Mouse (Mus musculus): ENCODE data around the gene 1700067P10Rik.

The 1700067P10Rik gene

GRCm38 (mm10) chr17:48096321-48096720 is 7.2 kb downstream of the 1700067P10Rik start:
- DNase-seq (ENCODE audit: low spot score), result no peak

- peak; percentile 26 for DNase-seq (ENCODE audit: low spot score)
These were observed 8.1 kb downstream of the 1700067P10Rik start for GRCm38 (mm10) chr17:48097011-48097742.

- no peak for DNase-seq (ENCODE audit: low spot score)
These were observed 8.8 kb downstream of the 1700067P10Rik start for GRCm38 (mm10) chr17:48097743-48098527.

- DNase-seq (ENCODE audit: low spot score), result no peak
These were observed 9.4 kb downstream of the 1700067P10Rik start for GRCm38 (mm10) chr17:48098528-48098890.

DNA sequence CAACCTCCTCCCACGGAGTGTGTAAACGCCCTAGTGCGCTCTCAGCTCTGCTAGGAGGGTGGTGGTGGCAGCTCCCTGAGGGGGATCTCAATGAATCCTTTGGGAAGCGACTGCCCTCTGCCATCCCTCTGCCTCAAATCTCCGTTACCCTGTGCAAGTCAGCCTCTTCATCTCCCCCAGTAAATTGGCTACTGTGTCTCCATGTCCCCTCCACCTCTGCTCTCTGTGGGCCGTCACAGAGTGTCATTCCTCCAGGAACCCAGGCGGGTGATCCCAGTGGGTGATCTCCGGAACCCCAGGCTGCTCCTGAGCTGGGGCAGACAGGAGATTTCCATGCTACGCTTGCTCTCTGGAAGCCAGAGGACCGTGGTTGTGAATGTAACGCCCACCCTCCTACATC is 10.2 kb downstream of the 1700067P10Rik start:
- DNase-seq (ENCODE audit: low spot score), result no peak

DNA sequence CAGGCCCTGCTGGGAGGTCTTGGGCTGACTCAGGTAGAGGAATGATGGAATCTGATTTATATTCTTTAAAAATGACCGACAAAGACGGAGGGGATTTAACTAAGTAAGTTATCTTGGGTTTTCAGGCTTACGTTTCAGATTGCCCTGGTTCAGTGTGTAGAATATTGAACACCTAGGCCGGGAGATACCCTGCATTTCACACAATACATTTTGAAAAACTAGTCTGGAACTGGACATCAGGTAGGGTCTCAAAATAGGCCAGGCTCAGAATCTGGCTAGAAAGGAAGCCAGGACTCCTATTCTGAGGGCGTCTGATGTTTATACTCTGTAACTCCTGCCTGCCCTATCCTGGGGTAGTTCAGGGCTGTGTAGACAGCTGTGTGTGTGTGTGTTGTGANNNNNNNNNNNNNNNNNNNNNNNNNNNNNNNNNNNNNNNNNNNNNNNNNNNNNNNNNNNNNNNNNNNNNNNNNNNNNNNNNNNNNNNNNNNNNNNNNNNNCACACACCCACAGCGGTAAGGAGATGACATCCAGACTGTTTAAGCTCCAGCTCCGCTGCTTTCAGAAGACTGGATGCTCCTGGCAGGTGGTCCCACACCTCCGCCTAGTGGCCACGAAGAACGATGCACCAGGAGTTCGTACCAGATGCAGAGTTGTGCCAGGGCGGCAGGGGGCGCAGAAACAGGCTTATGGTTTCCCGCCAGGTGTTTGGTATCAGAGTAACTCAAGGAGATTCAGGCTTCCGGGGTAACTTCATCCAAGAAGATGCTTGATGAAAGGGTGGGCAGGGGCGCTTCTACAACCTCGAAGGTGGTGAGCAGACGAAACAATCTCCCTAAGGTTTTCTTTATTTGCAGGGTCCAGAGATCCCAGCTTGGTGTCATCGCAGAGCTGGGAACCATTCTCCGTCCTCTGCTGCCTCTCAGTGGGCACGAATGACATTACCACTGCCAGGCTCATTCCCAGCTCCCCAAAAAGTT is 11.6 kb downstream of the 1700067P10Rik start:
- DNase-seq (ENCODE audit: low spot score), result peak; percentile 84

GRCm38 (mm10) chr17:48107333-48107732 is 18.2 kb downstream of the 1700067P10Rik start:
- DNase-seq (ENCODE audit: low spot score), result no peak

GRCm38 (mm10) chr17:48107862-48108261 is 18.7 kb downstream of the 1700067P10Rik start:
- no peak for DNase-seq (ENCODE audit: low spot score)

GRCm38 (mm10) chr17:48108520-48108919 is 19.4 kb downstream of the 1700067P10Rik start:
- DNase-seq (ENCODE audit: low spot score), result no peak

GRCm38 (mm10) chr17:48110547-48111287 is 21.6 kb downstream of the 1700067P10Rik start:
- DNase-seq (ENCODE audit: low spot score), result peak; percentile 42

DNA sequence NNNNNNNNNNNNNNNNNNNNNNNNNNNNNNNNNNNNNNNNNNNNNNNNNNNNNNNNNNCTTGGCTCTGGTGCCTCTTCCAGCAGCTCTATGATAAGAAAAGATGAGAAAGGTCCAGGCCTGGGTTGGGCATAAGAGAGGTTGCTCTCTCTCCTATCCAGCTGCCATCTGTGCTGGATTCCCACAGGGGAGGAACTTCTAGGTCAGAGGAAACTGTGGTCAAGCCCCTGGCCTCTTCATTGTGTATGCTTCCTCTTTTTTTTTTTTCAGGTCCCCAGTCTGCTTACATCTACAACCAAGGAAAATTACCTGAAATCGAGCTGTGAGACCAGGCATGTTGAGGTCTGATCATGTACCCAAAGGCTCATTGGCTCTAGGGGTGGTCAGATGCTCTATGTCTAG is 29.5 kb downstream of the 1700067P10Rik start:
- DNase-seq (ENCODE audit: low spot score), result no peak

- peak; percentile 80 for DNase-seq (ENCODE audit: low spot score)
These were observed 30.5 kb downstream of the 1700067P10Rik start for GRCm38 (mm10) chr17:48119656-48120055.

GRCm38 (mm10) chr17:48120456-48120855 is 31.3 kb downstream of the 1700067P10Rik start:
- DNase-seq (ENCODE audit: low spot score), result no peak

GRCm38 (mm10) chr17:48132810-48133209 is 43.7 kb downstream of the 1700067P10Rik start:
- no peak for DNase-seq (ENCODE audit: low spot score)
